Mouse (Mus musculus) 3T3-L1 (cell line): ENCODE results near the gene Tpk1.
"Not testable (repeated sequence)": the region's sequence is repeated elsewhere in the genome, so short reads cannot be mapped to it uniquely, and the experiment has no call there.

Experiments used
- DNase-seq: peaks from one replicate; pipeline ENCODE4 v3.0.0-alpha.2; 2015; ENCODE audit warnings: low read depth, low spot score

The Tpk1 gene

GRCm38 (mm10) chr6:43642375-43642774 lies 23.7 kb downstream of the Tpk1 start:
- DNase-seq = no peak

DNA sequence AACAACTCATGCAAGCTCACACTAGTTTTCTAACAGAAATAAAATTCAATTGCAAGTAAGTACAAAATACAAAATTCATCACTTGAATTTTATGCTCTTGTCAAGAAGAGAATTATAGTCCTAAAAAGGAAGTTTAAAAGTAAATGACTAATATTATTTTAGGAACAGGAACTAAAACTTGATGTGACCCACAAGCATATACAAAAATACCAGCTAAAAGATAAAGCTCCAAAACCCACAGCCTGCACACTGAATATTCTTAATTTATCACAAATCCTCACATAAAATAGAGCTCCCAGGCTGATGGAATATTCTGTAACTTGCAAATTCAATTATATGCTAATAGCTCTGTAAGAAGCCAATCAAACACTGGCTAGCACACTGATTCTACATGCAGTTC lies 25.5 kb downstream of the Tpk1 start:
- no peak for DNase-seq

- DNase-seq = no peak
These were observed 27.2 kb downstream of the Tpk1 start for GRCm38 (mm10) chr6:43638865-43639264.

GRCm38 (mm10) chr6:43638119-43638518 lies 28.0 kb downstream of the Tpk1 start:
- DNase-seq = no peak

DNA sequence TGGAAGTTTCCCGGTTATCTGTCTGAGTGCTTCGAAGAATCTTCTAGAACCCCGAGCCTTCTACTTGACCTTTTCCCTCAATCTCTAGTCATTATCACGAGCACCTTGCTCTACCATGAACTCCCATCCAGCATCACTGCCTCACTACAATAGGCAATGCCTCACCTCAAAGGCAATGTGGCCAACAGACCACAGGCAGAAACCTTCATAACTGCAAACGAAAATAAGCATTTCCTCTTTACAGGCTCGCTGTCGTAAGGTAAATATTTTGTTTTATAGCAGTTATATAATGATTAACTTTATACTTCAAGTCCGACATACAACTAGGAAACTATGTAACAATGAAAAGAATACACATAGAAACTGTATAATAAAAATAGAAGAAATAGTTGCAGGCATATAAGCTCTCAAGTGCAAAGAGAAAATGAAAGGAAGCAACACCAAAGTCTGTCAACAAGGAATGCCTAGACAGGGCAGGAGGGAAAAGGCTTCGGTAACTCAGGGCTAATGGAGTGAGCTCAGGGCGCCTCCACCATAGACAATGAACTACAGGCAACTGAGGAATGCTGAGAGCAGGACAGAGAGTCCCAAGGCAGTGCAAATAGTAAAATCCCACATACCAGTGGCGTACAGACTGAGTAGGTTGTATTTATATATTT lies 29.0 kb downstream of the Tpk1 start:
- no peak for DNase-seq

GRCm38 (mm10) chr6:43633308-43633963 lies 32.6 kb downstream of the Tpk1 start:
- peak; percentile 67 for DNase-seq

- DNase-seq = peak; percentile 85
These were observed 33.2 kb downstream of the Tpk1 start for GRCm38 (mm10) chr6:43632871-43633270.

DNA sequence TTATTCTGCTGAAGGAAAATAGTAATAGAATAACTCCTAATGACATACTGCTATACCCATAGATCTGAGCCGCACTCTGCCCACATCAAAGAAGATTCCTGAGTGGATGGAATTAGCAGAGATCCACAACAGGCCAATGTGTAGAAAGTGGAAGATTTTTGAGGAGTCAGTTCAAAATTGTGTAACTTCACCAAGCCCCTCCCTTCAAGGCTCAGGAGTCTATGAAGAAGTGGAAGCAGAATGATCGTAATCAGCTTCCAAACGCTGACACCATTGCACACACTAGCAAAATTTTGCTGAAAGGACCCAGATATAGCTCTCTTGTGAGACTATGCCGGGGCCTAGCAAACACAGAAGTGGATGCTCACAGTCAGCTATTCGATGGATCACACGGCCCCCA lies 42.6 kb downstream of the Tpk1 start:
- DNase-seq = not testable (repeated sequence)

DNA sequence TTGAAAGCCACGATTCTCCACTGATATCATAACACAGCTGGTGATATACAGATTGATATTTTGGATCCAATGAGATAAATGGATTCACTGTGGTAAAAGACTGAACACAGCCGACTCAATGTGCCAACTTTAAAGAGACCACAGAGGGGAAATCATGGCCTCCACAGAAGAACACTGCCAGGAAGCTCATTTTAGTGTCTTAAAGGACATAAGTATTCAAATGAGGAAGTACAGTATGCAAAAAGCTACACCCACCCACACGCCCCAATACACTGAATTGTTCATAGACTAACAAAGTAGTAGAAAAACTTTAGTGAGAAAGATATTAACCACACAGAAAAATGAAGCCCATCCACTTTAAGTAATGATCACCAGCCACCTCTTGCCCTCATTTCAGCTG lies 46.8 kb downstream of the Tpk1 start:
- DNase-seq = no peak

DNA sequence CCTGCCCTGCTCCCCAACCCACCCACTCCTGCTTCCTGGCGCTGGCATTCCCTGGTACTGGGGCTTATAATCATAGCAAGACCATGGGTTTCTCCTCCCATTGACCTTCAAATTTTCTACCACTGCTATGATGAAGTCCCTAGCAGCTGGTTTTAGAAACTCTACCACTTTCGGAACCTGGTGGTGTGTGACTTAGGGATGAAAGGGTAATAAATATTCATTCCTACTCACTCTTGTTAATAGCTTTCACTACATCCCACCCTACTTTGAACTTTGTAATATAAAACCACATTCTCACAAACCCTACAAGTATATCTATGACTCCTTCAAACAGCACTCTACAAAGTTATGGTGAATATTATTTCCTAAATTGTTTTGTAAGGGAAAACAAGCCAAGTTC lies 54.3 kb downstream of the Tpk1 start:
- no peak for DNase-seq

GRCm38 (mm10) chr6:43590841-43591541 lies 75.1 kb downstream of the Tpk1 start:
- DNase-seq = no peak

DNA sequence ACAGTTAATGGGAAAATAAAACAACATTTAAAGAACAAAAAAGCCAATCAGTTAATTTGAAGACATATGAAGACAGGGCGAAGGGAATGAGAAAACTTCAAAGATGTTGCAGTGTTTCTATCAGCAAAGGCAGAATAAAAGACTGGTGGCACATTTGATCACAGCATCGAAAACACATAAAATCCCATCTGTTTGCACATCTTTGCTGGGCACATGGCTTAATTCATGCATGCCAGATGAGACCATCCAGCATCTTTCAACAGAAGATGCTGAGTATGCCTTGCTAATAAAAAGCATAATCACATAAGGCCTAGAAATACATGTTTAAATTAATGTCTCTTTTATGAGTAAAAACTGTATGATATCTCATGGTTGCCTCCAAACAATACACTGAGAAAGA lies 80.8 kb downstream of the Tpk1 start:
- DNase-seq = no peak

GRCm38 (mm10) chr6:43581809-43582208 lies 84.3 kb downstream of the Tpk1 start:
- no peak for DNase-seq

DNA sequence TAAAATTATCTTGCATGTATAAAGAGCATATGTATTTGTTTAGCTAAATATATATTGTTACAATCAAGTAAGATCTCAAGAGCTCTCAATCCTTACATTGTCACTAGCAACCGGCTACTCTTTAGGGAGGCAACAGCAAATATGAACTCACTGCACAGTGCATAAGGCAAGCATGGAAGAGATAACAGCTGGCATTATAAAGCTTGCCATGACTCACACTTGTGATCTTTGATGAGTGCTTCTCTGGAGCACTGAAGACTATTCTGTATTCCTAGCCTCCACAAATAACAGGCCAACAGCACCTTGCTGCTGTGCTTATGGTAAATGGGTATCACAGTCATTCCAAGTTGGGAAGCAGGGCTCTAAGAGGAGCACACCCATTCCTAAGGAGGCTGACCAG lies 98.2 kb downstream of the Tpk1 start:
- DNase-seq = peak; percentile 3

DNA sequence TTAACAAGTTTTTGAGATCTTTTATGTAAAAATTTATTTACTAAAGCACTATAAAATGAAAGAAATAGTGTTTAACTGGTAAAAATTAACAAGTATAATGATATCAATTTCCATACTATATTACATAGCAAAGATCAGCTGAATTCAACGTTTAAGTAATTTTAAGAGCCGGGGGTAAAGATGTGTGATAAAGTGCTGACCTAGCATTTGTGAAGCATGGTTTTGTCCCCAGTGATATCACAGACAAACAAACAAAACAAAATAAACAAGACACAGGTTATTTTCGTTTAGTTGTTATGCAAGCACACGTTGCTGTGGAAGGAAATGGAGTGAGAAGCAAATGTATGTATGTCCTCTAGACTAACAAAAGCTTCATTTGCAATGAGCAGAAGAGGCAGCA lies 103.6 kb downstream of the Tpk1 start:
- no peak for DNase-seq

DNA sequence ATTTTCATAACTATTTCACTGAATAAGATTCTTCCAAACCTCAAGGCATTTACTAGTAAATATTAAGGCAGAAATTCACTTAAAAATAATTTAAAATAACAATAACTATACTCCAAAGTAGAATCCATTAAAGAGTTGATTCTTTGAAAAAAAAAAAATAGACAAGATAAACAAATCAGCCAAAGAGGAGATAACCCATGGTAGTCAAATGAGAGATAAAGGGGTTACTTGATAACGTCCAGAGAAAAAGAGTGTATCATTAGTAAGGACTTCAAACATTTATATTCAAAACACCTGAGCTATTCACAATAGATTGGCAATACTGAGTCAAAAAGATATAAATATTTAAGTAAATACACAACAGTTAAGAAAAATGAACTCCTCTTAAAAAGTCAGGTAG lies 114.7 kb downstream of the Tpk1 start:
- no peak for DNase-seq

- no peak for DNase-seq
These were observed 119.5 kb downstream of the Tpk1 start for GRCm38 (mm10) chr6:43546537-43546936.

GRCm38 (mm10) chr6:43537252-43537870 lies 128.7 kb downstream of the Tpk1 start:
- no peak for DNase-seq

GRCm38 (mm10) chr6:43535459-43535858 lies 130.6 kb downstream of the Tpk1 start:
- no peak for DNase-seq

GRCm38 (mm10) chr6:43533323-43533722 lies 132.8 kb downstream of the Tpk1 start:
- no peak for DNase-seq

DNA sequence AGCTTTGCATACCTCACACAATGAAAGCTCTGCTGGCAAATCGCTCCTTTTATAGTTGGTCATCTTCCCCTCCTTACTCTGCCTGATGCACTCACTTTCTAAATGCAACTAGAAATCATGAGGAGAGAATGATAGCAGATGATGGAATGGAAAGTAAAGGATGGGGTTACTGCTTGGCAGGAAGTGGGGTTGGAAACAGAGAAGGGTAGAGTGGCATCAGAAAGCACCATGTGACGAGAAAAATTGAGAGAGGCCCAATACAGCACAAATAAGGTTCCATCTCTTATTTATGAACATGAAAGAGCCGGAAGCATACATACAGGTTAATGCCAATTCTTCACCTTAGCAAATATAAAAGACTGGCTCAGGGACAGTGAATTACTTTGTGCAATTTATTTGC lies 133.3 kb downstream of the Tpk1 start:
- no peak for DNase-seq

GRCm38 (mm10) chr6:43531996-43532395 lies 134.1 kb downstream of the Tpk1 start:
- DNase-seq = no peak

DNA sequence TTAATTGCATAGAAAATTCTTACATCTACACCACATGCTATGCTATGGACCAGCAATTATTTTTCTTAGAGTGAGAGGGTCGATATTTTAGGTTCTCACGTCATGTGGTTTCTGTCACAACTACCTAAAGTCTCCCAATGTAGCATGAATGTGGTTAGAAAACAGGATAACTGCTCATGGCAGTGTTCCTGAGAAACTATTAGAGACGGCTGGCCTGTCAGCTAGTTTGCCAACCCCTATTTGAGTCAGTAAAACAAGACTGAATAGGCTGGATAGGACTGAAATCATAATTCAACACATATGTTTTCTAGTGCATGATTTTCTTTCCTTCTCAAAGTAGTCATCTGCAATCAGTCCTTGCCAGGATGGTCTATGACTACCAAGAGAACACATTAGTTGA lies 137.1 kb downstream of the Tpk1 start:
- DNase-seq = peak; percentile 46
